Mouse (Mus musculus) heart, postnatal 0 days (tissue): ENCODE data around the gene Lhfpl2.

Source experiments
- CTCF ChIP-seq: IDR thresholded peaks from 2 replicates; pipeline ENCODE4 v1.5.1; 2016; ENCODE audit warnings: antibody characterized with exemption, control low read depth, low read depth
- EP300 ChIP-seq: IDR thresholded peaks from 2 replicates; pipeline ENCODE4 v1.6.1; 2016; ENCODE audit warnings: antibody characterized with exemption, low read depth

- no peak for TF ChIP-seq EP300
- TF ChIP-seq CTCF, result no peak
These were observed 40.1 kb downstream of the Lhfpl2 start for GRCm38 (mm10) chr13:94097667-94098066.
